Mouse (Mus musculus): ENCODE measurements around the gene Rassf2. TPM values are rescaled to one million over a fixed set of nuclear protein-coding genes. Genes with fewer than 3 reads are reported as not detected.

The Rassf2 gene
- polyA plus RNA-seq, 1 experiment: not detected

DNA sequence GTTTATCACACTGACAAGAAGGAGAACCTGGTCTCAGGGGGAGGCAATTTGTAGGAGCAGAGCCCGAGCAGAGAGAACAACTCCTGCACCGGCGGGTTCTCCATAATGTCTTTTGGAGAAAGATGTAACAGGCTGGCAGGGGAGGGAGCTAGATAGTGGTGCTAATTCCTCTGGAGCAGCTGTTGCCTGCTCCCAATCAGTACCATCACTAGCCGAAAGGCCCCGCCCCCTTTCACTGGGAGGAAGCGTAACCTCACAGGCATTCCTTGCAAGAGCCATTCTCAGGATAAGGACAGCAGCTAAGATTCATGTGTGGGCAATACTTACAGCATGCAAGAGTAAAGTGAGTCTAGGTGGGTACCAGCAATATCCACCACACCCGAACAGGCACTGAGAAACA is 12.4 kb downstream of the Rassf2 start:
- WGBS: 43% methylated on average over 7 of the region's 7 CpGs

DNA sequence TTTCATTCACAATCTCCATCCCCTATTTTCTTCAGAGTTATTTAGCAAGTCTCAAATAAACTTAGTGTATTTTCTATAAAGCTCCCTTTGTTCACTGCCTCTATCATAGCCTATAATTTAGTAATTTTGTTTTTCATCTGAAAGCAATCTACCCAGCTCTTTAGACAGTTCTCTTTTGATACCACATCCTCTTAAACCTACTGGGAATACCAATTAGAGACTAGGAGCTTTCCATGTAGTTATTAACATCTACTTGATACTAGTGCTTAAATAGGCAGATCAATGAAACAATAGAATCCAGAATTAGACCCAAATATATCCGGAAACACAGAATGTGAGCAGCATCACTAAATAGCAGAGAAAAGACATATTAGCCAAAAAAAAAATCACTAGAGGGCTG is 14.0 kb downstream of the Rassf2 start:
- WGBS: 11% methylated on average over 1 of the region's 1 CpGs
- no peak overlapping the region for H3K4me3 ChIP-seq (ENCODE audit: insufficient read depth, low read depth, low read length)
- TF ChIP-seq CTCF (IDR thresholded peaks at IDR 0.05; ENCODE audit: insufficient read depth, low read depth, low read length): no peak
- 0 out of 2 replicates have a peak overlapping the region, but pooled peaks have one; percentile 23 for H3K27ac ChIP-seq (ENCODE audit: insufficient read depth, low read depth, low read length)
- H3K4me1 ChIP-seq (ENCODE audit: control insufficient read depth, insufficient read depth, low read length): peaks cover 19% of the 10 kb centered on the region

More for the DNA sequence above, 12.4 kb downstream of the Rassf2 start:
- TF ChIP-seq POLR2A (IDR thresholded peaks at IDR 0.05; ENCODE audit: insufficient read depth, low read depth, low read length) (no peak), CTCF (IDR thresholded peaks at IDR 0.05; ENCODE audit: insufficient read depth, low read depth, low read length) (no peak)
- Histone ChIP-seq H3K27ac (ENCODE audit: insufficient read depth, low read depth, low read length) (no peak overlapping the region), H3K4me1 (ENCODE audit: control insufficient read depth, insufficient read depth, low read length) (peaks cover 19% of the 10 kb centered on the region), H3K4me3 (ENCODE audit: insufficient read depth, low read depth, low read length) (no peak overlapping the region)

GRCm38 (mm10) chr2:132013152-132013551 is 16.9 kb downstream of the Rassf2 start:
- peaks cover 8% of the 10 kb centered on the region; the same call in 1 of the 2 replicates for H3K4me1 ChIP-seq (ENCODE audit: control insufficient read depth, insufficient read depth, low read length)
- no peak overlapping the region for H3K4me3 ChIP-seq (ENCODE audit: insufficient read depth, low read depth, low read length)
- TF ChIP-seq POLR2A (IDR thresholded peaks at IDR 0.05; ENCODE audit: insufficient read depth, low read depth, low read length) (no peak), CTCF (IDR thresholded peaks at IDR 0.05; ENCODE audit: insufficient read depth, low read depth, low read length) (no peak)
- no peak overlapping the region for H3K27ac ChIP-seq (ENCODE audit: insufficient read depth, low read depth, low read length)
- WGBS: 96% methylated on average over 4 of the region's 4 CpGs

GRCm38 (mm10) chr2:132010781-132011180 is 19.3 kb downstream of the Rassf2 start:
- 96% methylated on average over 2 of the region's 2 CpGs for WGBS
- TF ChIP-seq CTCF (IDR thresholded peaks at IDR 0.05; ENCODE audit: insufficient read depth, low read depth, low read length) (no peak), POLR2A (IDR thresholded peaks at IDR 0.05; ENCODE audit: insufficient read depth, low read depth, low read length) (no peak)
- Histone ChIP-seq H3K4me3 (ENCODE audit: insufficient read depth, low read depth, low read length) (no peak overlapping the region), H3K4me1 (ENCODE audit: control insufficient read depth, insufficient read depth, low read length) (0 out of 2 replicates have a peak, but pooled peaks cover 2% of the 10 kb centered on the region), H3K27ac (ENCODE audit: insufficient read depth, low read depth, low read length) (no peak overlapping the region)

DNA sequence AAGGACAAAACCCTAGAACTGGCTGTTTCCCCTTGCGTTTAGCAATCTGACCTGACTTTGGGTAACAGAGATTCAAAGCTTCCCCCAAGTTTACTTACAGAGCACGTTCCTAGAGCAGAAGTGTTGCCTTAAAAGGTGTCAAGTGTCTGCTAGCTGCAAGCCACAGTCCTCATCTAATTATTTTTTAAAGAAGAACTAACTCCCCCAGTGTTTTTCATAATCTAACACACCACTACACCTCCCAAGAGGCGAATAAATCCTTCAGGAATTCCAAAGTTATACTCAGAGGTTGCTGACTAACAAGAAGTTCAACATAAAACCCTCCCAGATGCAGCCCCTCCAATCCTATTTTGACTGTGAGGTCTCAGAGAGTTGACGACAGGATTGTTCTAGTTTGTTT is 21.9 kb downstream of the Rassf2 start:
- 82% methylated on average over 4 of the region's 4 CpGs for WGBS
- 0 out of 2 replicates have a peak, but pooled peaks cover 3% of the 10 kb centered on the region for H3K4me1 ChIP-seq (ENCODE audit: control insufficient read depth, insufficient read depth, low read length)
- TF ChIP-seq POLR2A (IDR thresholded peaks at IDR 0.05; ENCODE audit: insufficient read depth, low read depth, low read length): no peak
- no peak overlapping the region for H3K27ac ChIP-seq (ENCODE audit: insufficient read depth, low read depth, low read length)
- H3K4me3 ChIP-seq (ENCODE audit: insufficient read depth, low read depth, low read length): no peak overlapping the region

- Histone ChIP-seq H3K4me1 (ENCODE audit: control insufficient read depth, insufficient read depth, low read length) (0 out of 2 replicates have a peak, but pooled peaks cover 3% of the 10 kb centered on the region), H3K27ac (ENCODE audit: insufficient read depth, low read depth, low read length) (no peak overlapping the region)
- WGBS: 86% methylated on average over 6 of the region's 6 CpGs
Measured at GRCm38 (mm10) chr2:132007475-132007819, 22.6 kb downstream of the Rassf2 start.

DNA sequence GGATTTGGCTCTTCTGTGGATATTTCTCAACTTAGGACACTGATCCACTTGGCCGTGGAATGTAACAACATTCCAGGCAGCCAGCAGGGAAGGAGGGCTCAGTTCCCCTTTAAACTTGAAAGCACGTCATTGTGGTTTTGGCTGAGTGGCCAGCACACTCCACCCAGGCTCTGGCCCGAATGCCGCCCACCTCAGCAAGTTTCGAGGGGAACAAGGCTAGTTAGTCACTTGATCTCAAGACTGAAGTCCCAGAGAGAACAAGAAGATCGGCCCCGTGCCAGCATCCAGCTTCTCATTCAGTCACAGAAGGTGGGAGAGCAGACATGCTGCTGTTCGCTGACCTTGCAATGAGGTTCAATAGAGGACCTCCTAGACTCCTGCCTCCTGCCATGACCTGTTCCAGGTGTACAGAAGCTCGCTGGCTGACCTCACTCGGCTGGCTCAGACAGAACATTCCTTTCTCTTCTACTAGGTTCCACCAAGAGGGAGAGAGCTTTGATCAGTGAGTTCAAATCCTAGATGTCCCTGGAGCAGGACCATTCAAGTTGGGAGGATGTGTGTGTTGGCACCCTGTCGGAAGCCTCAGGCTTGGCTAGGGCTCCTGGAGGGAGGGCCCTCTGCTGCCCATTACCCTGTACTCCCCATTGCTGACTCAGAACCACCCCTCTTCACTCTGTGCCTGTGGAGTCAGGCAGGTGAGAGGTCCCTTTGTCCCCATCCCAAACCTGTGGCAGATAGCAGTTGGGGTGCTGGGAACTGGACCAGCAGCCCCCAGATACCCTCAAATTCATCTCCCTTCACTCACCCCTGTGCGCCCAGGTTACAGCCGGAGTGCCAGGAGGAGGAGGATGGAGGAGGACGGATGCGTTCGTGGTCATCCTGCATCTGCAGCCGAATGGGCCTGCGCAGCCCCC is 23.2 kb downstream of the Rassf2 start:
- no peak overlapping the region for H3K27ac ChIP-seq (ENCODE audit: insufficient read depth, low read depth, low read length)
- H3K4me3 ChIP-seq (ENCODE audit: insufficient read depth, low read depth, low read length): no peak overlapping the region
- WGBS: 90% methylated on average over 18 of the region's 18 CpGs
- 0 out of 2 replicates have a peak, but pooled peaks cover 3% of the 10 kb centered on the region for H3K4me1 ChIP-seq (ENCODE audit: control insufficient read depth, insufficient read depth, low read length)
- TF ChIP-seq POLR2A (IDR thresholded peaks at IDR 0.05; ENCODE audit: insufficient read depth, low read depth, low read length) (no peak), CTCF (IDR thresholded peaks at IDR 0.05; ENCODE audit: insufficient read depth, low read depth, low read length) (no peak)

More at GRCm38 (mm10) chr2:132007475-132007819, 22.6 kb downstream of the Rassf2 start:
- TF ChIP-seq POLR2A (IDR thresholded peaks at IDR 0.05; ENCODE audit: insufficient read depth, low read depth, low read length) (no peak), CTCF (IDR thresholded peaks at IDR 0.05; ENCODE audit: insufficient read depth, low read depth, low read length) (no peak)
- no peak overlapping the region for H3K4me3 ChIP-seq (ENCODE audit: insufficient read depth, low read depth, low read length)

DNA sequence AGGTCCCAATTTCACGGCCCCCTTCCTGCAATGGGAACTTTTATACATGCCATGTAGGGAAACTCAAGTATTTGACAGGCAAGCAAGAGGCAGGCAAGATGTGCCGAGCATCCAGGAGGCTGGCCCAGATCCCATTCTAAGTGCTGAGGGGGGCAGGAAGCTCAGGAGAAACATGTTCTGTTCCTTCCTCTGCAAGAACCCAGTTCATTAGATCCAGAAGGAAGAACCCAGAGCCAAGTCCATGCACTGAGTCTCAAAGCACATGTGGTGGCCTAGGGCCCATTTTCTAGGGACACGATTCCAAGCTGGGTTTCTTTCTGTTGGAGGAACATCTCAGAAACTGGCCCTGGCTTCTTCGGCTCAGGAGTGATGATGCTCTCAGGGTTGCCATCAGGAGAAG is 24.6 kb downstream of the Rassf2 start:
- Histone ChIP-seq H3K4me1 (ENCODE audit: control insufficient read depth, insufficient read depth, low read length) (peaks cover 4% of the 10 kb centered on the region; the same call in 1 of the 2 replicates), H3K4me3 (ENCODE audit: insufficient read depth, low read depth, low read length) (no peak overlapping the region), H3K27ac (ENCODE audit: insufficient read depth, low read depth, low read length) (no peak overlapping the region)
- 88% methylated on average over 4 of the region's 4 CpGs for WGBS
- no peak for TF ChIP-seq POLR2A (IDR thresholded peaks at IDR 0.05; ENCODE audit: insufficient read depth, low read depth, low read length)
- TF ChIP-seq CTCF (IDR thresholded peaks at IDR 0.05; ENCODE audit: insufficient read depth, low read depth, low read length): no peak

- peaks cover 7% of the 10 kb centered on the region; the same call in 1 of the 2 replicates for H3K4me1 ChIP-seq (ENCODE audit: control insufficient read depth, insufficient read depth, low read length)
- 94% methylated on average over 9 of the region's 9 CpGs for WGBS
- H3K4me3 ChIP-seq (ENCODE audit: insufficient read depth, low read depth, low read length): no peak overlapping the region
- TF ChIP-seq CTCF (IDR thresholded peaks at IDR 0.05; ENCODE audit: insufficient read depth, low read depth, low read length) (no peak), POLR2A (IDR thresholded peaks at IDR 0.05; ENCODE audit: insufficient read depth, low read depth, low read length) (no peak)
- no peak overlapping the region for H3K27ac ChIP-seq (ENCODE audit: insufficient read depth, low read depth, low read length)
Measured at GRCm38 (mm10) chr2:132004495-132005136, 25.4 kb downstream of the Rassf2 start.
